In genomic region chr1:172295751-172296197, GRCm38 (mm10) we compare ENCODE assay signal across 9 mouse cellular contexts. TPM values are rescaled to one million over a fixed set of nuclear protein-coding genes. Genes with fewer than 3 reads are reported as not detected.
DNase-seq lines count a peak whose midpoint lies in the region; ATAC-seq and TF ChIP-seq lines count a peak whose summit lies in the region.
"Had no signal": no experiment of that assay in that cellular context is flagged by ENCODE, and none has a peak within 500 bp of the region (broad histone marks: within the 10 kb centered on the region; RNA-seq: fewer than 3 reads in every experiment).

No protein-coding gene starts in this region.

- H3K9me3 ChIP-seq in intestine, embryonic 14.5 days (ENCODE audit: control insufficient read depth, low read length) = no peaks in the 10 kb centered on the region
- no peaks in the 10 kb centered on the region for H3K9me3 ChIP-seq in intestine, postnatal 0 days (ENCODE audit: control insufficient read depth)
- H3K9me3 ChIP-seq in forebrain, embryonic 16.5 days (ENCODE audit: control insufficient read depth, low read length) = no peaks in the 10 kb centered on the region
- no peaks in the 10 kb centered on the region for H3K9me3 ChIP-seq in intestine, embryonic 16.5 days (ENCODE audit: control insufficient read depth, low read length)
- H3K9me3 ChIP-seq: liver, embryonic 15.5 days had no signal

- peak overlapping the region; percentile 25; the same call in 1 of the 2 replicates for H3K27ac ChIP-seq in intestine, embryonic 14.5 days (ENCODE audit: low read depth)
- no peak overlapping the region for H3K27ac ChIP-seq in intestine, postnatal 0 days (ENCODE audit: low read depth, low read length)
- H3K27ac ChIP-seq in forebrain, embryonic 16.5 days (ENCODE audit: low read length) = peak overlapping the region; percentile 81
- H3K27ac ChIP-seq in intestine, embryonic 16.5 days (ENCODE audit: low read length) = no peak overlapping the region
- H3K27ac ChIP-seq: liver, embryonic 15.5 days had no signal

- no peak for TF ChIP-seq POLR2A in brain, embryonic 14.5 days (IDR thresholded peaks at IDR 0.05; ENCODE audit: borderline replicate concordance, extremely low read depth, insufficient read depth, insufficient read length, poor library complexity, severe bottlenecking)

- no peaks in the 10 kb centered on the region for H3K27me3 ChIP-seq in intestine, embryonic 14.5 days (replicated peaks; ENCODE audit: control insufficient read depth, insufficient read depth, low read length)
- H3K27me3 ChIP-seq in intestine, postnatal 0 days (replicated peaks; ENCODE audit: control insufficient read depth, insufficient read depth, low read length) = peaks cover 10% of the 10 kb centered on the region; the same call in 1 of the 2 replicates
- no peaks in the 10 kb centered on the region for H3K27me3 ChIP-seq in forebrain, embryonic 16.5 days (replicated peaks; ENCODE audit: control insufficient read depth, insufficient read depth, low read length)
- H3K27me3 ChIP-seq in intestine, embryonic 16.5 days (replicated peaks; ENCODE audit: control insufficient read depth, insufficient read depth, low read length) = no peaks in the 10 kb centered on the region

- peaks cover 28% of the 10 kb centered on the region for H3K4me1 ChIP-seq in intestine, embryonic 14.5 days (replicated peaks; ENCODE audit: control insufficient read depth, insufficient read depth, low read length)
- no peaks in the 10 kb centered on the region for H3K4me1 ChIP-seq in intestine, postnatal 0 days (replicated peaks; ENCODE audit: control insufficient read depth, insufficient read depth, low read length)
- H3K4me1 ChIP-seq in forebrain, embryonic 16.5 days (replicated peaks; ENCODE audit: control insufficient read depth, insufficient read depth, low read length) = peaks cover 13% of the 10 kb centered on the region
- peaks cover 13% of the 10 kb centered on the region for H3K4me1 ChIP-seq in intestine, embryonic 16.5 days (ENCODE audit: control insufficient read depth, insufficient read depth, low read length)
- H3K4me1 ChIP-seq: liver, embryonic 15.5 days had no signal

- H3K9ac ChIP-seq in intestine, embryonic 14.5 days (ENCODE audit: low read length) = no peak overlapping the region
- H3K9ac ChIP-seq in intestine, postnatal 0 days (ENCODE audit: low read depth, low read length) = no peak overlapping the region
- peak overlapping the region; percentile 35; the same call in 1 of the 2 replicates for H3K9ac ChIP-seq in forebrain, embryonic 16.5 days (replicated peaks; ENCODE audit: low read depth, low read length)
- no peak overlapping the region for H3K9ac ChIP-seq in intestine, embryonic 16.5 days (ENCODE audit: low read depth, low read length)
- H3K9ac ChIP-seq: liver, embryonic 15.5 days had no signal

- H3K4me2 ChIP-seq in intestine, embryonic 14.5 days (ENCODE audit: low read length) = peak overlapping the region; percentile 52
- H3K4me2 ChIP-seq in intestine, postnatal 0 days (replicated peaks; ENCODE audit: low read depth) = no peak overlapping the region; the same call in 1 of the 2 replicates
- peak overlapping the region; percentile 36 for H3K4me2 ChIP-seq in forebrain, embryonic 16.5 days (ENCODE audit: low read length)
- H3K4me2 ChIP-seq in intestine, embryonic 16.5 days (ENCODE audit: low read depth, low read length) = no peak overlapping the region
- H3K4me2 ChIP-seq: liver, embryonic 15.5 days had no signal

- no peak for DNase-seq in intestine, embryonic 14.5 days (ENCODE audit: low spot score)
- peak; percentile 93 for DNase-seq in brain, embryonic 14.5 days (ENCODE audit: low read depth)
- no peak for DNase-seq in B cell, adult 2 months
- DNase-seq in layer of hippocampus, adult 8-10 months (ENCODE audit: low spot score in 2 of 2) = no peak

- no peak overlapping the region for H3K4me3 ChIP-seq in intestine, embryonic 14.5 days (ENCODE audit: low read depth, low read length)
- no peak overlapping the region for H3K4me3 ChIP-seq in intestine, postnatal 0 days (ENCODE audit: low read depth, low read length)
- peak overlapping the region; percentile 13 for H3K4me3 ChIP-seq in forebrain, embryonic 16.5 days (replicated peaks; ENCODE audit: low read length)
- H3K4me3 ChIP-seq in intestine, embryonic 16.5 days (ENCODE audit: low read length) = no peak overlapping the region
- H3K4me3 ChIP-seq: liver, embryonic 15.5 days had no signal

- no peaks in the 10 kb centered on the region for H3K36me3 ChIP-seq in intestine, embryonic 14.5 days (ENCODE audit: control insufficient read depth, insufficient read depth, low read length)
- no peaks in the 10 kb centered on the region for H3K36me3 ChIP-seq in intestine, postnatal 0 days (ENCODE audit: control insufficient read depth, insufficient read depth)
- no peaks in the 10 kb centered on the region for H3K36me3 ChIP-seq in forebrain, embryonic 16.5 days (ENCODE audit: control insufficient read depth, insufficient read depth)
- no peaks in the 10 kb centered on the region for H3K36me3 ChIP-seq in intestine, embryonic 16.5 days (ENCODE audit: control insufficient read depth, insufficient read depth, low read length)
- H3K36me3 ChIP-seq: liver, embryonic 15.5 days had no signal

- TF ChIP-seq CTCF in intestine, postnatal 0 days (IDR thresholded peaks at IDR 0.05; ENCODE audit: low read depth) = no peak
- TF ChIP-seq CTCF in brain, embryonic 14.5 days (IDR thresholded peaks at IDR 0.05; ENCODE audit: borderline replicate concordance, extremely low read depth, insufficient read depth, insufficient read length) = no peak

- ATAC-seq in intestine, embryonic 14.5 days (replicated peaks; ENCODE audit: low FRiP score, low TSS enrichment, low read depth) = 0 out of 2 replicates have a peak, but pooled peaks have one; percentile 38
- ATAC-seq in intestine, postnatal 0 days = no peak
- peak; percentile 83 for ATAC-seq in forebrain, embryonic 16.5 days
- ATAC-seq in intestine, embryonic 16.5 days = peak; percentile 42
- ATAC-seq in megakaryocyte-erythroid progenitor cell, adult 5-6 weeks (replicated peaks; ENCODE audit: low FRiP score, low TSS enrichment, poor library complexity, severe bottlenecking) = no peak

- WGBS in intestine, embryonic 14.5 days = 33% methylated on average over 4 of the region's 4 CpGs
- 60% methylated on average over 4 of the region's 4 CpGs for WGBS in intestine, postnatal 0 days
- WGBS in forebrain, embryonic 16.5 days = 19% methylated on average over 4 of the region's 4 CpGs
- 44% methylated on average over 4 of the region's 4 CpGs for WGBS in intestine, embryonic 16.5 days

RNA-seq across cellular contexts. Expression of gene Atp1a2, which starts 2.1 kb away (rescaled TPM):
- 1.6 and 1.7 TPM in 2 replicates for polyA plus RNA-seq in intestine, embryonic 14.5 days (2014; fragmentation: Nextera tagmentation; extraction: Ambion mirVana)
- 1.9 and 2.8 TPM in 2 replicates for polyA plus RNA-seq in intestine, postnatal 0 days (2015; fragmentation: Nextera tagmentation; extraction: Ambion mirVana)
- 51.5 and 82.9 TPM in 2 replicates for polyA plus RNA-seq in brain, embryonic 14.5 days (2012; rRNA removed)
- polyA plus RNA-seq in forebrain, embryonic 16.5 days (2015; fragmentation: Nextera tagmentation; extraction: Ambion mirVana) = 42.4 and 47.1 TPM in 2 replicates
- 3.1 and 3.2 TPM in 2 replicates for polyA plus RNA-seq in intestine, embryonic 16.5 days (2015; fragmentation: Nextera tagmentation; extraction: Ambion mirVana)
- total RNA-seq in megakaryocyte-erythroid progenitor cell, adult 5-6 weeks (2014; fragmentation: Nextera tagmentation) = not detected in 2 replicates
- total RNA-seq in megakaryocyte-erythroid progenitor cell, adult 5-6 weeks (2017) = not detected in 2 replicates
- total RNA-seq in layer of hippocampus, adult 8-10 months (2022) = 100 to 1,000 TPM; 613 to 678 (median 645) TPM

RNA-seq across cellular contexts. Expression of gene Kcnj9, which starts 33.3 kb away (rescaled TPM):
- 0.04 TPM in 1 of 2 replicates, not detected in the other for polyA plus RNA-seq in intestine, embryonic 14.5 days (2014; fragmentation: Nextera tagmentation; extraction: Ambion mirVana)
- polyA plus RNA-seq in intestine, postnatal 0 days (2015; fragmentation: Nextera tagmentation; extraction: Ambion mirVana) = 0.05 TPM in 1 of 2 replicates, not detected in the other
- 6.9 and 8.0 TPM in 2 replicates for polyA plus RNA-seq in brain, embryonic 14.5 days (2012; rRNA removed)
- 2.6 and 4.2 TPM in 2 replicates for polyA plus RNA-seq in forebrain, embryonic 16.5 days (2015; fragmentation: Nextera tagmentation; extraction: Ambion mirVana)
- not detected in 2 replicates for polyA plus RNA-seq in intestine, embryonic 16.5 days (2015; fragmentation: Nextera tagmentation; extraction: Ambion mirVana)
- total RNA-seq in megakaryocyte-erythroid progenitor cell, adult 5-6 weeks (2014; fragmentation: Nextera tagmentation) = not detected in 2 replicates
- total RNA-seq in megakaryocyte-erythroid progenitor cell, adult 5-6 weeks (2017) = not detected in 2 replicates
- 10 to 100 TPM; 66.5 to 88.7 (median 77.5) TPM for total RNA-seq in layer of hippocampus, adult 8-10 months (2022)
- polyA plus RNA-seq: liver, embryonic 15.5 days had no signal

RNA-seq across cellular contexts. Expression of gene Igsf8, which starts 34.3 kb away (rescaled TPM):
- polyA plus RNA-seq in intestine, embryonic 14.5 days (2014; fragmentation: Nextera tagmentation; extraction: Ambion mirVana) = 47.6 and 48.5 TPM in 2 replicates
- 17.7 and 17.8 TPM in 2 replicates for polyA plus RNA-seq in intestine, postnatal 0 days (2015; fragmentation: Nextera tagmentation; extraction: Ambion mirVana)
- polyA plus RNA-seq in brain, embryonic 14.5 days (2012; rRNA removed) = 110 and 207 TPM in 2 replicates
- polyA plus RNA-seq in forebrain, embryonic 16.5 days (2015; fragmentation: Nextera tagmentation; extraction: Ambion mirVana) = 136 and 152 TPM in 2 replicates
- 43.1 and 45.2 TPM in 2 replicates for polyA plus RNA-seq in intestine, embryonic 16.5 days (2015; fragmentation: Nextera tagmentation; extraction: Ambion mirVana)
- 9.3 and 23.6 TPM in 2 replicates for total RNA-seq in megakaryocyte-erythroid progenitor cell, adult 5-6 weeks (2014; fragmentation: Nextera tagmentation)
- total RNA-seq in megakaryocyte-erythroid progenitor cell, adult 5-6 weeks (2017) = 9.7 and 16.4 TPM in 2 replicates
- total RNA-seq in layer of hippocampus, adult 8-10 months (2022) = 100 to 1,000 TPM; 226 to 260 (median 236) TPM

RNA-seq across cellular contexts. Expression of gene Atp1a4, which starts 37.6 kb away (rescaled TPM):
- polyA plus RNA-seq in intestine, embryonic 14.5 days (2014; fragmentation: Nextera tagmentation; extraction: Ambion mirVana) = not detected in 2 replicates
- polyA plus RNA-seq in intestine, postnatal 0 days (2015; fragmentation: Nextera tagmentation; extraction: Ambion mirVana) = not detected in 2 replicates
- polyA plus RNA-seq in brain, embryonic 14.5 days (2012; rRNA removed) = 0.05 and 0.08 TPM in 2 replicates
- polyA plus RNA-seq in forebrain, embryonic 16.5 days (2015; fragmentation: Nextera tagmentation; extraction: Ambion mirVana) = 0.11 TPM in 1 of 2 replicates, not detected in the other
- polyA plus RNA-seq in intestine, embryonic 16.5 days (2015; fragmentation: Nextera tagmentation; extraction: Ambion mirVana) = not detected in 2 replicates
- not detected in 2 replicates for total RNA-seq in megakaryocyte-erythroid progenitor cell, adult 5-6 weeks (2014; fragmentation: Nextera tagmentation)
- total RNA-seq in megakaryocyte-erythroid progenitor cell, adult 5-6 weeks (2017) = not detected in 2 replicates
- total RNA-seq in layer of hippocampus, adult 8-10 months (2022) = not detected

RNA-seq across cellular contexts. Expression of gene Kcnj10, which starts 45.2 kb away (rescaled TPM):
- 0.07 and 0.09 TPM in 2 replicates for polyA plus RNA-seq in intestine, embryonic 14.5 days (2014; fragmentation: Nextera tagmentation; extraction: Ambion mirVana)
- 0.16 and 0.17 TPM in 2 replicates for polyA plus RNA-seq in intestine, postnatal 0 days (2015; fragmentation: Nextera tagmentation; extraction: Ambion mirVana)
- polyA plus RNA-seq in brain, embryonic 14.5 days (2012; rRNA removed) = 3.2 and 5.9 TPM in 2 replicates
- 2.1 and 2.2 TPM in 2 replicates for polyA plus RNA-seq in forebrain, embryonic 16.5 days (2015; fragmentation: Nextera tagmentation; extraction: Ambion mirVana)
- polyA plus RNA-seq in intestine, embryonic 16.5 days (2015; fragmentation: Nextera tagmentation; extraction: Ambion mirVana) = 0.07 and 0.10 TPM in 2 replicates
- total RNA-seq in megakaryocyte-erythroid progenitor cell, adult 5-6 weeks (2014; fragmentation: Nextera tagmentation) = not detected in 2 replicates
- total RNA-seq in megakaryocyte-erythroid progenitor cell, adult 5-6 weeks (2017) = 0.15 and 0.75 TPM in 2 replicates
- 100 to 1,000 TPM in 2 of 4 experiments, 10 to 100 TPM in 2; 92.2 to 116 (median 100.0) TPM for total RNA-seq in layer of hippocampus, adult 8-10 months (2022)

Comparison
In these comparisons a context has a peak if more than half of its experiments do, and no peak if none do; other contexts are left out.
1. ATAC-seq: peak in intestine, embryonic 14.5 days (single experiment), forebrain, embryonic 16.5 days (single experiment) and intestine, embryonic 16.5 days (single experiment); none in intestine, postnatal 0 days (single experiment) and megakaryocyte-erythroid progenitor cell, adult 5-6 weeks (single experiment).
2. H3K27ac ChIP-seq: peak in intestine, embryonic 14.5 days (single experiment) and forebrain, embryonic 16.5 days (single experiment); none in intestine, postnatal 0 days (single experiment) and intestine, embryonic 16.5 days (single experiment).
3. H3K4me2 ChIP-seq: peak in intestine, embryonic 14.5 days (single experiment) and forebrain, embryonic 16.5 days (single experiment); none in intestine, postnatal 0 days (single experiment) and intestine, embryonic 16.5 days (single experiment).
4. RNA of gene Atp1a2, which starts 2.1 kb away (polyA plus RNA-seq): 51.5 to 82.9 TPM in brain, embryonic 14.5 days and 42.4 to 47.1 TPM in forebrain, embryonic 16.5 days; 3.1 to 3.2 TPM in intestine, embryonic 16.5 days, 1.9 to 2.8 TPM in intestine, postnatal 0 days and 1.6 to 1.7 TPM in intestine, embryonic 14.5 days; every median in the first group is over 10 times any median in the second.